Mouse (Mus musculus) hindbrain, embryonic 11.5 days (tissue): ENCODE measurements around the gene Gm20661. TPM values are rescaled to one million over a fixed set of nuclear protein-coding genes. Genes with fewer than 3 reads are reported as not detected.

Experiments used
- ATAC-seq: fragments of 200-750 bp; cut with Nextera tagmentation; 2 replicates; pipeline ENCODE4 v1.8.0; 2017; ENCODE audit warnings: mild to moderate bottlenecking, moderate TSS enrichment, moderate library complexity; ENCODE audit not compliant: low FRiP score
- DNase-seq: peaks from one replicate; pipeline ENCODE4 v3.0.0-alpha.2; 2015; ENCODE audit warnings: low spot score
- H3K27ac ChIP-seq: fragments of 300-500 bp; sonication (generic); 2 replicates; pipeline ENCODE4 v1.5.1; 2014; ENCODE audit warnings: mild to moderate bottlenecking, low read depth, low read length
- H3K27me3 ChIP-seq: fragments of 300-500 bp; sonication (generic); 2 replicates; pipeline ENCODE4 v1.6.1; 2014; ENCODE audit warnings: mild to moderate bottlenecking, low read length, moderate library complexity, mixed read lengths; ENCODE audit not compliant: control insufficient read depth, insufficient read depth
- H3K36me3 ChIP-seq: fragments of 300-500 bp; sonication (generic); 2 replicates; pipeline ENCODE4 v1.6.1; 2014; ENCODE audit warnings: mild to moderate bottlenecking, low read length, moderate library complexity, mixed read lengths; ENCODE audit not compliant: control insufficient read depth, insufficient read depth
- H3K4me1 ChIP-seq: fragments of 300-500 bp; sonication (generic); replicated peaks from 2 replicates; pipeline ENCODE4 v1.6.1; 2014; ENCODE audit warnings: low read length, mixed read lengths; ENCODE audit not compliant: control insufficient read depth, insufficient read depth
- H3K4me2 ChIP-seq: fragments of 300-500 bp; sonication (generic); replicated peaks from 2 replicates; pipeline ENCODE4 v1.6.1; 2014; ENCODE audit warnings: mild to moderate bottlenecking, low read depth, low read length
- H3K4me3 ChIP-seq: fragments of 300-500 bp; sonication (generic); 2 replicates; pipeline ENCODE4 v1.5.1; 2014; ENCODE audit warnings: low read depth, low read length
- H3K9ac ChIP-seq: fragments of 300-500 bp; sonication (generic); 2 replicates; pipeline ENCODE4 v1.6.1; 2014; ENCODE audit warnings: low read depth, low read length
- H3K9me3 ChIP-seq: fragments of 300-500 bp; sonication (generic); 2 replicates; pipeline ENCODE4 v1.6.1; 2016; ENCODE audit warnings: low read length; ENCODE audit not compliant: control insufficient read depth
- WGBS: fragments of 180-500 bp; shearing (Covaris S2); extraction: QIAGEN DNeasy Blood & Tissue Kit; methylation state at CpG from one replicate; pipeline ENCODE4 v1.1.7; 2014; 5-methylcytosine and 5-hydroxymethylcytosine counted together
- polyA plus RNA-seq: library from polyadenylated mRNA; unstranded; fragments of >200 nt; fragmentation: Nextera tagmentation; extraction: Ambion mirVana; gene quantifications from 2 replicates; pipeline ENCODE4 v1.2.1, GENCODE M21; 2014

Gene Gm20661
- polyA plus RNA-seq, 1 experiment from 2014 or later = 1.8 TPM

DNA sequence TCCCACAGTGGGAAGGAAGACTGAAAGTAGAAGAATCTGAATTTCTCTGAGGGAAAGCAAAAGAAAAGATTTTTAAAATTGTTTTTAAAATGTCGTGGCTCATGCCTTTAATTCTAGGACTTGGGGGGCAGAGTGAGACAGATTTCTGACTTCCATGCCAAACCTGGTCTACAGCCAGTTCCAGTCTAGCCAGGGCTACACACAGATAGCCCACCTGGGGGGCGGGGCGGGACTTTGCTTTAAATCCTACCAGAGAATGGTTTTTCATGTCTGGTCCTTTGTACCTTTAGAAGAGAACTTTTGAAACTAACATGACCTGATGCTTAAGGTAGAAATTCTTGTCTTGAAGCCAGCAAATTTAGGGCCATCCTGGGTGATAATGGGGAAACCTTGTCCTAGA lies 40.4 kb downstream of the Gm20661 start:
- H3K9ac ChIP-seq = no peak overlapping the region
- DNase-seq = no peak
- no peak for ATAC-seq
- peaks cover 6% of the 10 kb centered on the region for H3K36me3 ChIP-seq
- no peak overlapping the region for H3K4me2 ChIP-seq
- no peaks in the 10 kb centered on the region for H3K4me1 ChIP-seq
- no peak overlapping the region for H3K4me3 ChIP-seq
- no peaks in the 10 kb centered on the region for H3K27me3 ChIP-seq
- WGBS = 94% methylated on average over 3 of the region's 3 CpGs
- no peaks in the 10 kb centered on the region for H3K9me3 ChIP-seq
- H3K27ac ChIP-seq = no peak overlapping the region

DNA sequence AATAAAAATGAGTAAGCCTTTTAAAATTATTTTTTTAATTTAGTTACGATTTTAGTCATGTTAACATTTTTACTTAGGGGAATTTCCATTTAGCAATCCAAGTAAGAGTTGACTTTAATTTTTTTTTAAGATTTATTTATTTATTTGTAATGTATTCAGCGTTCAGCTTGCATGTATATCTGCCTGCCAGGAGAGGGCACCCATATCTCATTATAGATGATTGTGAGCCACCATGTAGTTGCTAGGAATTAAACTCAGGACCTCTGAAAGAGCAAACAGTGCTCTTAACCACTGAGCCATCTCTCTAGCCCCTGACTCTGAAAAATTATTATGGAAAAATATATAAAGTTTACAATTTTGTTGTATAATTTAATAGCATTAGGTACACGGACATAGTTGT lies 43.7 kb downstream of the Gm20661 start:
- DNase-seq = no peak
- Histone ChIP-seq H3K27me3 (no peaks in the 10 kb centered on the region), H3K4me3 (no peak overlapping the region), H3K9ac (no peak overlapping the region), H3K27ac (no peak overlapping the region), H3K9me3 (no peaks in the 10 kb centered on the region), H3K4me2 (no peak overlapping the region), H3K36me3 (peaks cover 6% of the 10 kb centered on the region), H3K4me1 (no peaks in the 10 kb centered on the region)
- 92% methylated on average over 3 of the region's 3 CpGs for WGBS
- no peak for ATAC-seq

GRCm38 (mm10) chr9:108027867-108028266 lies 45.0 kb downstream of the Gm20661 start:
- Histone ChIP-seq H3K4me3 (no peak overlapping the region), H3K4me2 (no peak overlapping the region), H3K27me3 (no peaks in the 10 kb centered on the region), H3K9ac (no peak overlapping the region), H3K27ac (no peak overlapping the region), H3K9me3 (no peaks in the 10 kb centered on the region), H3K36me3 (peaks cover 7% of the 10 kb centered on the region), H3K4me1 (no peaks in the 10 kb centered on the region)
- WGBS = 97% methylated on average over 3 of the region's 3 CpGs
- ATAC-seq (no peak), DNase-seq (no peak)

DNA sequence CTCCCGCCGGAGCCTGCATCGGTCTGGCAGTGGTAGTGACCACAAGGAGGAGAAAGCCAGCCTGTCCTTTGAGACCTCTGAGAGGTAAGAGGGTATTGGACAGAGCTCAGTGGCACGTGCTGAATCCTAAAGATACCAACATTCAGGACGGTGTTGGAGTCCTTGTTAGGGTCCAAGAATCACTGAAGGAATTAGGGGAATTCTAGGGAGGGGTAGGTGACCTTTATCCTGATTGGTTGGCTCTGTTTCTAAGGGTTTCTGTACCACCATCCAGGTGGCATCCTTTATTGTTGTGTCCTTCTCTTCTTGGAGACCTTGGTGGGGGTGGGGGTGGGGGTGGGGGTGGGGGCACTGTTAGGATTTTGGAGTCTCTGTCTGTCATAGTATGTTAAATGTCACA lies 49.3 kb downstream of the Gm20661 start:
- H3K27me3 ChIP-seq = no peaks in the 10 kb centered on the region
- H3K4me1 ChIP-seq = no peaks in the 10 kb centered on the region
- 93% methylated on average over 5 of the region's 5 CpGs for WGBS
- no peak for DNase-seq
- H3K9me3 ChIP-seq = no peaks in the 10 kb centered on the region
- H3K4me3 ChIP-seq = no peak overlapping the region
- no peak overlapping the region for H3K4me2 ChIP-seq
- no peak for ATAC-seq
- H3K9ac ChIP-seq = no peak overlapping the region
- H3K27ac ChIP-seq = no peak overlapping the region
- 0 out of 2 replicates have a peak, but pooled peaks cover 5% of the 10 kb centered on the region for H3K36me3 ChIP-seq

GRCm38 (mm10) chr9:108035331-108036156 lies 52.7 kb downstream of the Gm20661 start:
- WGBS = 96% methylated on average over 2 of the region's 2 CpGs
- Histone ChIP-seq H3K4me2 (no peak overlapping the region), H3K9me3 (no peaks in the 10 kb centered on the region), H3K27ac (no peak overlapping the region), H3K27me3 (no peaks in the 10 kb centered on the region), H3K9ac (no peak overlapping the region), H3K4me1 (no peaks in the 10 kb centered on the region), H3K4me3 (no peak overlapping the region), H3K36me3 (0 out of 2 replicates have a peak, but pooled peaks cover 5% of the 10 kb centered on the region)
- DNase-seq (no peak), ATAC-seq (no peak)

Other genes with a start within 250 kb of the Gm20661 start
- 198 and 241 TPM in 2 replicates for gene Rbm5, start 212.1 kb upstream of the Gm20661 start, polyA plus RNA-seq
- 113 and 114 TPM in 2 replicates for gene Rbm6, start 109.8 kb upstream of the Gm20661 start, polyA plus RNA-seq
- 17.5 and 18.1 TPM in 2 replicates for gene Mon1a, start 94.9 kb upstream of the Gm20661 start, polyA plus RNA-seq
- 0.31 and 0.60 TPM in 2 replicates for gene Mst1r, start 76.2 kb upstream of the Gm20661 start, polyA plus RNA-seq
- not detected in 2 replicates for gene Actl11, start 54.6 kb upstream of the Gm20661 start, polyA plus RNA-seq
- gene Camkv, start 47.4 kb upstream of the Gm20661 start, polyA plus RNA-seq = 3.6 and 4.5 TPM in 2 replicates
- gene Traip, start 32.9 kb upstream of the Gm20661 start, polyA plus RNA-seq = 21.8 and 22.6 TPM in 2 replicates
- 7.4 and 12.4 TPM in 2 replicates for gene Uba7, start 7.6 kb upstream of the Gm20661 start, polyA plus RNA-seq
- gene Inka1, start 2.8 kb downstream of the Gm20661 start, polyA plus RNA-seq = 56.4 and 61.9 TPM in 2 replicates
- gene Cdhr4, start 9.4 kb downstream of the Gm20661 start, polyA plus RNA-seq = 2.9 and 3.3 TPM in 2 replicates
- gene Gm20662, start 13.3 kb downstream of the Gm20661 start, polyA plus RNA-seq = 0.10 and 0.14 TPM in 2 replicates
- 27.4 and 35.5 TPM in 2 replicates for gene Ip6k1, start 19.4 kb downstream of the Gm20661 start, polyA plus RNA-seq
- gene Gmppb, start 66.2 kb downstream of the Gm20661 start, polyA plus RNA-seq = 18.9 and 20.4 TPM in 2 replicates
- 1.6 and 1.8 TPM in 2 replicates for gene Amigo3, start 70.1 kb downstream of the Gm20661 start, polyA plus RNA-seq
- gene Mst1, start 97.4 kb downstream of the Gm20661 start, polyA plus RNA-seq = 0.25 TPM in 2 replicates
- gene Rnf123, start 100.3 kb downstream of the Gm20661 start, polyA plus RNA-seq = 24.3 and 26.5 TPM in 2 replicates
- 54.3 and 55.3 TPM in 2 replicates for gene Apeh, start 111.5 kb downstream of the Gm20661 start, polyA plus RNA-seq
- 3.9 and 4.4 TPM in 2 replicates for gene Bsn, start 207.3 kb downstream of the Gm20661 start, polyA plus RNA-seq